Mouse (Mus musculus): ENCODE results near the gene Fbxl16.

DNA sequence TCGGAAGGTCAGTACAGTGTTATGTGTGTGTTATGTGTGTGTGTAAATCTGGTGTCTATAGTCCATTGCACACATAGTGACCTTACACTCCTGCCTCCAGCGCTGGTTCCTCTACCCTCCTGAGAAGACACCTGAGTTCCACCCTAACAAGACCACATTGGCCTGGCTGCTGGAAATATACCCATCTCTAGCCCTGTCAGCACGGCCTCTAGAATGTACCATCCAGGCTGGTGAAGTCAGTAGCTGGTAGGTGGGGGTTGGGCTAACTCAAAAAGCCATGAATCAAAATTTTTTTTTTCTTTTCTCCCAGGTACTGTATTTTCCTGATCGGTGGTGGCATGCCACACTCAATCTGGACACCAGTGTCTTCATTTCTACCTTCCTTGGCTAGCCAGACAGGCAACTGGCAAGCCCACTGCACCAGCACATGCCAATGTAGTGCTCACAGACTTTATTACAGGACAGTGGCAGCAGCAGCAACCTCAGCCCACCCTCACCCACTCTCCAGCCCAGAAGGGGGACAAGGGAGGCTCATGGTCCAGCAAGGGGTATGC lies 21.4 kb downstream of the Fbxl16 start:
- TF ChIP-seq CTCF (IDR thresholded peaks at IDR 0.05; ENCODE audit: borderline replicate concordance, insufficient read depth, low read length) = no peak
- no peak; the same call in 1 of the 2 replicates for TF ChIP-seq POLR2A (IDR thresholded peaks at IDR 0.05; ENCODE audit: low read depth, low read length)

Data from embryonic fibroblast, embryonic 13.5 days (primary cell).